ENCODE assay signal across 8 mouse cellular contexts in the genomic region with DNA sequence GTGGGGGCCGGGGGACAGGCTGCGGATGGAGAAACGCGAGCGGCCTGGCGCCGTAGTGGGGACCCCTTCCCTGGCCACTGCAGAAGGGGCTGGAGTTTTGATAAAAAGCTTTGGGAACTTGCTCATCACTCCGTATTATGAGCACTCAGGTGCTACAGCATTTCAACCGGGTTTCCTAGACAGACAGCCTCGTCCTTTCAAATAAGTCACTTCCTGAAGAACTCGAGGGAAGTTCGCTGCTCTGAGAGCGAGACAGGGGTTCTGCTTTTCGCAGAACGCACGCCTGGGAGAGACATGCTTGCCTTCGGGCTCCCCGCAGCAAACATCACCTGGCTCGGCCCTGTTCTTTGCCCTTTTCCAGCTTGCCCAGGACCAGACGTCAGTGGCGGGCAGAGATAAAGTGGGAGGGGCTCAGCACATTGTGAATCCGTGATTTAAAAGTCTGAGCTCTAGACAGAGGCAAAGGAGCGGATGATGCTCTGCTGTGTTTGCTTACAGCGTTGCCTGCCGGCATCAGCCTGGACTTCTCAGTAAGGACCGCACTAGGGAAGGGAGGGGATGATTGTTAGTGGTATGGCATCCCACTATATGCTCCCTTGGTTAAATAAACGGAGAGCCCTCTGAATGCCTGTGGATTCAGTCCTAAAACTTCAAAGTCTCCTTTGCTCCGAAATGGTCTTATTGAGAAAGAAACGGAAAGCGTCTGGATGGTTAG. TPM values are rescaled to one million over a fixed set of nuclear protein-coding genes. Genes with fewer than 3 reads are reported as not detected.
A peak's percentile ranks its signal among the peaks of the same experiment; 100 is the strongest.
DNase-seq lines count a peak whose midpoint lies in the region; ATAC-seq and TF ChIP-seq lines count a peak whose summit lies in the region.

No protein-coding gene starts in this region.

- H3K27ac ChIP-seq in left cerebral cortex, adult 2 months: no peak overlapping the region
- H3K27ac ChIP-seq in forebrain, embryonic 11.5 days (ENCODE audit: low read depth, low read length): no peak overlapping the region
- H3K27ac ChIP-seq in limb, embryonic 12.5 days: no peak overlapping the region
- H3K27ac ChIP-seq in small intestine, adult 2 months (ENCODE audit: insufficient read depth, low read depth, low read length): no peak overlapping the region

- H3K4me2 ChIP-seq in forebrain, embryonic 11.5 days (ENCODE audit: low read depth, low read length, severe bottlenecking): peak overlapping the region; percentile 97
- peak overlapping the region; percentile 97 for H3K4me2 ChIP-seq in limb, embryonic 12.5 days

- intact Hi-C loops in left cerebral cortex, adult 2 months (cut with DNase I): no loop called here
- intact Hi-C loops in left cerebral cortex, postnatal 4 days (cut with DNase I): no loop called here

- TF ChIP-seq POLR2A in small intestine, adult 2 months (IDR thresholded peaks at IDR 0.05; ENCODE audit: low read depth, low read length): no peak

- no peak for TF ChIP-seq CTCF in left cerebral cortex, adult 2 months (IDR thresholded peaks at IDR 0.05)
- no peak for TF ChIP-seq CTCF in small intestine, adult 2 months (IDR thresholded peaks at IDR 0.05; ENCODE audit: extremely low read depth, insufficient read length, insufficient replicate concordance, low read depth, low read length)

- no peak for DNase-seq in left cerebral cortex, adult 2 months (ENCODE audit: extremely low spot score in 1 of 2, low spot score in 2 of 2)
- no peak for DNase-seq in left cerebral cortex, postnatal 4 days
- DNase-seq in forebrain, embryonic 11.5 days (ENCODE audit: low spot score): no peak
- no peak for DNase-seq in adrenal gland, postnatal 36 days
- no peak for DNase-seq in cerebellum, adult 11-12 months

- no peaks in the 10 kb centered on the region for H3K36me3 ChIP-seq in forebrain, embryonic 11.5 days (ENCODE audit: control insufficient read depth, insufficient read depth, low read length)
- no peaks in the 10 kb centered on the region for H3K36me3 ChIP-seq in limb, embryonic 12.5 days
- H3K36me3 ChIP-seq in small intestine, adult 2 months (ENCODE audit: control insufficient read depth, insufficient read depth, low read length): no peaks in the 10 kb centered on the region

- H3K9ac ChIP-seq in forebrain, embryonic 11.5 days (ENCODE audit: low read length): peak overlapping the region; percentile 53
- H3K9ac ChIP-seq in limb, embryonic 12.5 days (replicated peaks): peak overlapping the region; percentile 58

- peak; percentile 51; the same call in 1 of the 2 replicates for ATAC-seq in forebrain, embryonic 11.5 days (replicated peaks; ENCODE audit: low FRiP score)
- peak; percentile 44; the same call in 1 of the 2 replicates for ATAC-seq in limb, embryonic 12.5 days (ENCODE audit: insufficient number of reproducible peaks, insufficient read depth, low FRiP score, low TSS enrichment, low read depth)
- ATAC-seq in frontal cortex, adult (ENCODE audit: low TSS enrichment): no peak

- peak overlapping the region; percentile 41 for H3K4me3 ChIP-seq in left cerebral cortex, adult 2 months
- H3K4me3 ChIP-seq in forebrain, embryonic 11.5 days (ENCODE audit: low read depth, low read length): peak overlapping the region; percentile 48
- H3K4me3 ChIP-seq in limb, embryonic 12.5 days (replicated peaks): peak overlapping the region; percentile 55
- peak overlapping the region; percentile 54 for H3K4me3 ChIP-seq in small intestine, adult 2 months (ENCODE audit: low read depth, low read length)

- peaks cover 6% of the 10 kb centered on the region; the same call in 1 of the 2 replicates for H3K4me1 ChIP-seq in forebrain, embryonic 11.5 days (replicated peaks; ENCODE audit: control insufficient read depth, insufficient read depth, low read length)
- peaks cover 30% of the 10 kb centered on the region for H3K4me1 ChIP-seq in limb, embryonic 12.5 days (replicated peaks)
- H3K4me1 ChIP-seq in small intestine, adult 2 months (ENCODE audit: control insufficient read depth, insufficient read depth, insufficient read length, low read length): no peaks in the 10 kb centered on the region; the same call in 1 of the 2 replicates

- peaks cover 44% of the 10 kb centered on the region for H3K27me3 ChIP-seq in forebrain, embryonic 11.5 days (ENCODE audit: control insufficient read depth, insufficient read depth, low read length)
- peaks cover 84% of the 10 kb centered on the region for H3K27me3 ChIP-seq in limb, embryonic 12.5 days
- peaks cover 10% of the 10 kb centered on the region; the same call in 1 of the 2 replicates for H3K27me3 ChIP-seq in small intestine, adult 2 months (ENCODE audit: control insufficient read depth, insufficient read depth, low read length)

- no peaks in the 10 kb centered on the region for H3K9me3 ChIP-seq in forebrain, embryonic 11.5 days (ENCODE audit: control insufficient read depth, low read length)
- no peaks in the 10 kb centered on the region for H3K9me3 ChIP-seq in limb, embryonic 12.5 days

- WGBS in forebrain, embryonic 11.5 days: 9% methylated on average over 30 of the region's 30 CpGs
- WGBS in limb, embryonic 12.5 days: 10% methylated on average over 30 of the region's 30 CpGs
- 6% methylated on average over 30 of the region's 30 CpGs for WGBS in small intestine, adult 2 months

RNA-seq across cellular contexts. Expression of a gene that starts 0.7 kb away (rescaled TPM):
- not detected for total RNA-seq in left cerebral cortex, adult 2 months (2021)
- under 1 TPM; 0.14 to 0.36 TPM for total RNA-seq in left cerebral cortex, postnatal 4 days (2021)
- 0.99 and 1.1 TPM in 2 replicates for polyA plus RNA-seq in forebrain, embryonic 11.5 days (2014; fragmentation: Nextera tagmentation; extraction: Ambion mirVana)
- polyA plus RNA-seq in limb, embryonic 12.5 days (2016; fragmentation: Nextera tagmentation; extraction: Ambion mirVana): 7.5 and 7.8 TPM in 2 replicates
- polyA plus RNA-seq in small intestine, adult 2 months (2012; rRNA removed): 0.27 and 0.49 TPM in 2 replicates
- not detected for total RNA-seq in adrenal gland, postnatal 36 days (2021)

RNA-seq across cellular contexts. Expression of a gene that starts 48.7 kb away (rescaled TPM):
- total RNA-seq in left cerebral cortex, adult 2 months (2021): under 1 TPM; 0.38 to 0.47 TPM
- 1 to 10 TPM; 1.1 to 1.4 TPM for total RNA-seq in left cerebral cortex, postnatal 4 days (2021)
- 0.43 and 0.45 TPM in 2 replicates for polyA plus RNA-seq in forebrain, embryonic 11.5 days (2014; fragmentation: Nextera tagmentation; extraction: Ambion mirVana)
- 1.8 and 2.3 TPM in 2 replicates for polyA plus RNA-seq in limb, embryonic 12.5 days (2016; fragmentation: Nextera tagmentation; extraction: Ambion mirVana)
- 0.05 and 0.10 TPM in 2 replicates for polyA plus RNA-seq in small intestine, adult 2 months (2012; rRNA removed)
- total RNA-seq in adrenal gland, postnatal 36 days (2021): under 1 TPM; 0.07 to 0.10 TPM

RNA-seq across cellular contexts. Expression of a gene that starts 52.8 kb away (rescaled TPM):
- total RNA-seq in left cerebral cortex, adult 2 months (2021): 10 to 100 TPM; 55.1 to 66.5 TPM
- 10 to 100 TPM; 41.4 to 42.1 TPM for total RNA-seq in left cerebral cortex, postnatal 4 days (2021)
- polyA plus RNA-seq in forebrain, embryonic 11.5 days (2014; fragmentation: Nextera tagmentation; extraction: Ambion mirVana): 17.7 and 20.1 TPM in 2 replicates
- 24.7 and 28.9 TPM in 2 replicates for polyA plus RNA-seq in limb, embryonic 12.5 days (2016; fragmentation: Nextera tagmentation; extraction: Ambion mirVana)
- 1.0 and 3.4 TPM in 2 replicates for polyA plus RNA-seq in small intestine, adult 2 months (2012; rRNA removed)
- 10 to 100 TPM; 22.9 to 27.2 TPM for total RNA-seq in adrenal gland, postnatal 36 days (2021)
